Mouse (Mus musculus): ENCODE data around the gene Clip1.

DNA sequence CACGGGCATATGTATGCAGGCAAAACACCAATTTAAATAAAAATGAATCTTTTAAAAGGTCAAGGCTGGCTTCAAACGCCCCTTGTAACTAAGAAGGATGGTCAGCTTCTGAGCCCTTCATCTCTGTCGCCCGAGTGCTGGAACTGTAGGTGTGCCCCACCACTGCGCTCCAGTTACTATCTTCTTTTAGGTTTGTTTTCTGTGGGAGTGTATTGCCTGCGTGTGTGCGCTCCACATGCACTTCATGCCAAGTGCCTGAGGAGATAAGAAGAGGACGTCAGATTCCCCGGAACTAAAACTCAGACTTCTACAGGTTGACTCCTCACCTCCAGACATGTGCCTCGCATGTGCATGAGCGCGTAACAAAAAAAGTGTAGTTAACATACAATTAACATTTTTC lies 16.5 kb downstream of the Clip1 start:
- TF ChIP-seq EP300 (IDR thresholded peaks at IDR 0.05; ENCODE audit: low read depth): no peak
- TF ChIP-seq CTCF (IDR thresholded peaks at IDR 0.05; ENCODE audit: low read depth): no peak
